Mouse (Mus musculus): ENCODE results near the gene Per1.

Gene Per1

GRCm38 (mm10) chr11:69064259-69065133 is 30.5 kb upstream of the Per1 start:
- no peak for DNase-seq

- no peak for DNase-seq
These were observed 29.6 kb upstream of the Per1 start for GRCm38 (mm10) chr11:69065394-69065925.

- DNase-seq = no peak
These were observed 28.7 kb upstream of the Per1 start for GRCm38 (mm10) chr11:69066163-69066861.

GRCm38 (mm10) chr11:69066956-69067355 is 28.1 kb upstream of the Per1 start:
- peak; percentile 55 to 72 for DNase-seq

GRCm38 (mm10) chr11:69067601-69068000 is 27.4 kb upstream of the Per1 start:
- no peak for DNase-seq

- DNase-seq = no peak
These were observed 24.9 kb upstream of the Per1 start for GRCm38 (mm10) chr11:69070093-69070492.

- peak; percentile 87 to 91 for DNase-seq
These were observed 24.3 kb upstream of the Per1 start, which contains the start of gene Tmem107 for GRCm38 (mm10) chr11:69070590-69071222. Gene Tmem107, plus strand, starts transcription at chr11:69070806.

- DNase-seq = no peak
These were observed 23.8 kb upstream of the Per1 start for GRCm38 (mm10) chr11:69071262-69071661.

- DNase-seq = no peak
These were observed 22.8 kb upstream of the Per1 start for GRCm38 (mm10) chr11:69072234-69072633.

- no peak for DNase-seq
These were observed 22.4 kb upstream of the Per1 start for GRCm38 (mm10) chr11:69072666-69073064.

- peak in 1 of 2 experiments; percentile 77 for DNase-seq
These were observed 21.7 kb upstream of the Per1 start for GRCm38 (mm10) chr11:69073065-69073888.

- no peak for DNase-seq
These were observed 20.9 kb upstream of the Per1 start for GRCm38 (mm10) chr11:69073951-69074775.

GRCm38 (mm10) chr11:69074776-69075069 is 20.3 kb upstream of the Per1 start:
- no peak for DNase-seq

- DNase-seq = no peak
These were observed 19.1 kb upstream of the Per1 start for GRCm38 (mm10) chr11:69075764-69076479.

- no peak for DNase-seq
These were observed 18.4 kb upstream of the Per1 start for GRCm38 (mm10) chr11:69076572-69076971.

GRCm38 (mm10) chr11:69077316-69077715 is 17.7 kb upstream of the Per1 start:
- DNase-seq = no peak

- no peak for DNase-seq
These were observed 17.0 kb upstream of the Per1 start for GRCm38 (mm10) chr11:69078041-69078440.

- no peak for DNase-seq
These were observed 16.1 kb upstream of the Per1 start for GRCm38 (mm10) chr11:69078805-69079438.

GRCm38 (mm10) chr11:69080102-69080854 is 14.7 kb upstream of the Per1 start:
- DNase-seq = no peak

- DNase-seq = no peak
These were observed 14.2 kb upstream of the Per1 start for GRCm38 (mm10) chr11:69080855-69081222.
